Mouse (Mus musculus) intestine, embryonic 15.5 days (tissue): ENCODE data around the gene Spata16. TPM values are rescaled to one million over a fixed set of nuclear protein-coding genes. Genes with fewer than 3 reads are reported as not detected.
A peak's percentile ranks its signal among the peaks of the same experiment; 100 is the strongest.
"Not testable (repeated sequence)": the region's sequence is repeated elsewhere in the genome, so short reads cannot be mapped to it uniquely, and the experiment has no call there.

ENCODE experiments used
- ATAC-seq: fragments of 200-750 bp; cut with Nextera tagmentation; 2 replicates; pipeline ENCODE4 v1.8.0; 2017; ENCODE audit warnings: moderate TSS enrichment, moderate library complexity
- H3K27ac ChIP-seq: fragments of 300-500 bp; sonication (generic); 2 replicates; pipeline ENCODE4 v1.5.1; 2015; ENCODE audit warnings: mild to moderate bottlenecking, inconsistent platforms
- H3K27me3 ChIP-seq: fragments of 300-500 bp; sonication (generic); replicated peaks from 2 replicates; pipeline ENCODE4 v1.6.1; 2015; ENCODE audit warnings: inconsistent platforms
- H3K36me3 ChIP-seq: fragments of 300-500 bp; sonication (generic); 2 replicates; pipeline ENCODE4 v1.6.1; 2015; ENCODE audit warnings: inconsistent platforms
- H3K4me1 ChIP-seq: fragments of 300-500 bp; sonication (generic); replicated peaks from 2 replicates; pipeline ENCODE4 v1.6.1; 2015; ENCODE audit warnings: inconsistent platforms
- H3K4me2 ChIP-seq: fragments of 300-500 bp; sonication (generic); replicated peaks from 2 replicates; pipeline ENCODE4 v1.6.1; 2015; ENCODE audit warnings: mild to moderate bottlenecking, inconsistent platforms
- H3K4me3 ChIP-seq: fragments of 300-500 bp; sonication (generic); replicated peaks from 2 replicates; pipeline ENCODE4 v1.5.1; 2015; ENCODE audit warnings: inconsistent platforms
- H3K9ac ChIP-seq: fragments of 300-500 bp; sonication (generic); 2 replicates; pipeline ENCODE4 v1.6.1; 2015; ENCODE audit warnings: inconsistent platforms
- H3K9me3 ChIP-seq: fragments of 300-500 bp; sonication (generic); 2 replicates; pipeline ENCODE4 v1.6.1; 2016; ENCODE audit warnings: inconsistent platforms
- WGBS: fragments of 180-500 bp; shearing (Covaris S2); methylation state at CpG from one replicate; pipeline ENCODE4 v1.1.7; 2015; 5-methylcytosine and 5-hydroxymethylcytosine counted together
- polyA plus RNA-seq: library from polyadenylated mRNA; unstranded; fragments of >200 nt; fragmentation: Nextera tagmentation; extraction: Ambion mirVana; gene quantifications from 2 replicates; pipeline ENCODE4 v1.2.1, GENCODE M21; 2015

The Spata16 gene
- polyA plus RNA-seq: not detected in 2 replicates

DNA sequence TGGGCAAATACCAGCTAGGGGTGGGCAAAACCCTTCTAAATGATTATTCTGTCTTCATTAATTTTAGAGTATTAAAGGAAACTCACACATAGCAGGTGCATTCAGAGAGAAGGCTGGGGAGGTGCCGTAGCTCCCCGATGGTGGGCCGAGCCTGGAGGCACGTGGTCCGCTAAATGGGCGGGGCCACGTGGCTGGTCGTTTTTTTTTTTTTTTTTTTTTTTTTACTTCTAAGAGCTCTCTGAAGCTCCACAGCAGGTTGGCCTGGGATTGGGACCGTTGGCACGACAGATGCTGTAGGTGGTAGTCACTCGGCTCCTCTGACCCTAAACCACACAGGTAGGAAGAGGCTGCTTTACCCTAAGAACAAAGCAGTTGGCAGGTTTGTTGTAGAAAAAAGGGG, at the start of gene Spata16:
Gene Spata16 (plus strand): TSS at position 219 of the 400 bp plus-strand sequence.
- WGBS: 77% methylated on average over 11 of the region's 11 CpGs
- no peak within 1 kb of the TSS for H3K27ac ChIP-seq
- no peaks in the 10 kb centered on the region for H3K36me3 ChIP-seq
- H3K4me2 ChIP-seq: no peak within 1 kb of the TSS
- H3K9ac ChIP-seq: no peak within 1 kb of the TSS
- no peak within 1 kb of the TSS for H3K4me3 ChIP-seq
- no peaks in the 10 kb centered on the region for H3K9me3 ChIP-seq
- no peaks in the 10 kb centered on the region for H3K4me1 ChIP-seq
- no peaks in the 10 kb centered on the region for H3K27me3 ChIP-seq
- no peak for ATAC-seq

DNA sequence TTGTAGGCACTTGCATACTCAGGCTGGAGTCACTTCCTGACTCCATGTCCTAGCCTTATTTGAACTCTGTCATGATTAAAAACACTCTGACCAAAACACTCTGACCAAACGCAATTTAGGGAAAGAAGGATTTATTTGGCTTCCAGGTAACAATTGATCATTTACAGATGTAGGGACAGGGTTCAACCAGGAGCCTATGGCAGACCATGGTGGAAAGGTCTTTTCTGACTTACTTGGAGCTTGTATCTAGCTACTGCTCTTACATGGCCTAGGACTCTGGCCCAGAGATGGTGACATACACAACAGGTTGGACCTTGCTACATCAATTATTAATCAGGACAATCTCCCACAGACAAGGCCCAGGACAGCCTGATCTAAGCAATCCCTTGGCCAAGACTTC, 32.6 kb upstream of the Spata16 start:
- Histone ChIP-seq H3K27me3 (no peaks in the 10 kb centered on the region), H3K36me3 (no peaks in the 10 kb centered on the region), H3K9ac (no peak overlapping the region), H3K9me3 (no peaks in the 10 kb centered on the region), H3K27ac (no peak overlapping the region), H3K4me3 (no peak overlapping the region), H3K4me2 (no peak overlapping the region), H3K4me1 (no peaks in the 10 kb centered on the region)
- WGBS: 57% methylated on average over 1 of the region's 1 CpGs
- no peak for ATAC-seq

DNA sequence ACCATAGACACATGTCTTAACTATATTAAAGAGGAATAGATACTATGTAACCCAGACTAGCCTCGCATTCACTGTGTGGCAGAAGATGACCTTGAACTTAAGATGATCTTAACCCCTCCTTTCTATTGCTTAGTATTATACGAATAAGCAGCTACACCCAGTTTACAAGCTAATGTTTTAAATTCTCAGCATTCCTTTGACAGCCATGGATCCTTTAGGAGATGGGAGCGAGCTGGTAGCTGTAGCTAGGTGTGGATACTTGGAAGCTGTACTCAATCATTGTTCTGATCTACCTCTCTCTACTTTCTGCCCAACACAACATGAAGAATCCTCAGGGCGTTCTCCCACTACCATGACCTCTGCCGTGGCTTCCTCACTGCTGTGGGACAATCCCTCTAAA, 28.9 kb upstream of the Spata16 start:
- Histone ChIP-seq H3K36me3 (no peaks in the 10 kb centered on the region), H3K4me2 (no peak overlapping the region), H3K27ac (no peak overlapping the region), H3K9ac (no peak overlapping the region), H3K27me3 (no peaks in the 10 kb centered on the region), H3K4me3 (no peak overlapping the region), H3K9me3 (no peaks in the 10 kb centered on the region), H3K4me1 (no peaks in the 10 kb centered on the region)
- no peak for ATAC-seq
- 69% methylated on average over 5 of the region's 5 CpGs for WGBS

DNA sequence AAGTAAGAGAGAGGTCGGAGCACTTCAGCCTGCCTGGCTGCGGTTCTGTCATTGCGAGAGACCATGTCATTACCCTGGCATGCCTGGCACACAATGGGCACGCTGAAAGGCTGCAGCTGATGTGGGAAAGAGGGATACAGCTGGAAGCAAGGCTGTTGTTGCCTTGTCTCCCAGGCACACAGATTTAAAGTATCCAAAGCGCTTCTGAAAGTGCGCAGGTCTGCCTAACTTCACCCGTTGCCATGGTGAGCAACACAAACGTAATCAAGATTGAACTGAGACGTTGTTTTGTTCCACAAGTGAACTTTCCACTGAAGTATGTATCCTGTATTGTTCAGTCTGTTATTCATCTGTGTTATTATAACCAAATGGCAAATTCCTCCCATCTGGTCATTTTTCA, 1.8 kb downstream of the Spata16 start:
- WGBS: 69% methylated on average over 9 of the region's 9 CpGs
- H3K27ac ChIP-seq: no peak overlapping the region

DNA sequence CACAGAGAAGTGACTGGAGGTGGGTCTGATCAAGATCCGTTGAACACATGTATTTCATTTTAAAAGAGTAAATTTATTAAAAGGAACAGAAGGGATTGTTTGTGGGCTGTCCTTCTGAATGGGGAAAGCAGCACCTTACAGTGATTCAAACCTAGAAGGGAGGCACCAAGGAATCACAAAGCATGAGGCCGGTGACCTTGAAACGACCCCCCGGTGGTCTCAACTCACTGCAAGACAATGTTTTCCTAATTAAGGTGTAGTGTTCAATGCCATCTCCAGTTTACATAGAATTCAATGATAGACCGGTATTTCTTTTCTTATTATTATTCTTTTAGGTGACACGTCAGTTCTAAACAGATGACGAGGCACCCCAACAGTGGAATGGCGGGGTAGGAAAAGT, 2.4 kb downstream of the Spata16 start:
- Histone ChIP-seq H3K27me3 (no peaks in the 10 kb centered on the region), H3K4me2 (no peak overlapping the region), H3K4me1 (no peaks in the 10 kb centered on the region), H3K27ac (no peak overlapping the region), H3K4me3 (no peak overlapping the region), H3K36me3 (no peaks in the 10 kb centered on the region), H3K9me3 (no peaks in the 10 kb centered on the region), H3K9ac (no peak overlapping the region)
- WGBS: 87% methylated on average over 8 of the region's 8 CpGs
- no peak for ATAC-seq

More for the DNA sequence above, 1.8 kb downstream of the Spata16 start:
- H3K36me3 ChIP-seq: no peaks in the 10 kb centered on the region
- no peaks in the 10 kb centered on the region for H3K4me1 ChIP-seq
- no peaks in the 10 kb centered on the region for H3K9me3 ChIP-seq
- H3K27me3 ChIP-seq: no peaks in the 10 kb centered on the region
- no peak overlapping the region for H3K4me2 ChIP-seq
- no peak overlapping the region for H3K4me3 ChIP-seq
- ATAC-seq: no peak
- no peak overlapping the region for H3K9ac ChIP-seq

DNA sequence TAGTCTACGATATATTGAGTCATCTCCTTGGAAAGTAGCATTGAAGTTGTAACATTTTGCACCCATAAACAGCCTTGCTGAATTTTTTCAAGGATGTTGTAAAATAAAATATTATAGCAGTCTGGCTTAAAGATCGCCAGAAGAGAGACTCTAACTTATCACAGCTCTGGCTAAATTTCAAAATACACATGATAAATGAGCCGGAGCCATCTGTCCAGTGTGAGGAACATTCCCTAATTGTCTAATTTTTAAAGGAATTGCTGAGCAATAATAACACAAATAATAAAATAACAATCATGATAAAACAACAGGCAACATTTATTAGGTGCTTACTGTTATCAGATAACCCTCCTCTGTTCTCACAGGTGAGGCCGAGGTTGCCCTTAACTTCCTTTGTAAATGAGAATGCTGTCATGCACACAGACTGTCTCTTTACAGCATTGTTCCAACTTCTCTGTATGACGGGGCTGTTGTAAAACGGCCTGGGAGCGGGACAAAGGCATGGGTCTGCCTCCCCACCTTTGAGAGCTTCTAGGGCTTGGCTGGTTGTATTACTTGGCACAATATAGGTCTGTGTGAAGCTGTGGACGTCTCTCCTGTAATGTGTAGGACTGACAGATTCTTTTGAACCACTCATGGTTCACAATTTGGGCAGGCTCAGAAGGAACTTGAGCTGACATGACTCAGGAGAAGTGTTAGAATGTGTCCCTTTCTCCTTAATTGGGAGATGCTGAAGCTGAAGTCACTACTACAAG, 3.1 kb downstream of the Spata16 start:
- Histone ChIP-seq H3K9me3 (no peaks in the 10 kb centered on the region), H3K4me1 (no peaks in the 10 kb centered on the region), H3K36me3 (no peaks in the 10 kb centered on the region), H3K27me3 (no peaks in the 10 kb centered on the region), H3K9ac (no peak overlapping the region), H3K27ac (no peak overlapping the region), H3K4me2 (no peak overlapping the region), H3K4me3 (no peak overlapping the region)
- no peak for ATAC-seq
- WGBS: 60% methylated on average over 8 of the region's 8 CpGs

DNA sequence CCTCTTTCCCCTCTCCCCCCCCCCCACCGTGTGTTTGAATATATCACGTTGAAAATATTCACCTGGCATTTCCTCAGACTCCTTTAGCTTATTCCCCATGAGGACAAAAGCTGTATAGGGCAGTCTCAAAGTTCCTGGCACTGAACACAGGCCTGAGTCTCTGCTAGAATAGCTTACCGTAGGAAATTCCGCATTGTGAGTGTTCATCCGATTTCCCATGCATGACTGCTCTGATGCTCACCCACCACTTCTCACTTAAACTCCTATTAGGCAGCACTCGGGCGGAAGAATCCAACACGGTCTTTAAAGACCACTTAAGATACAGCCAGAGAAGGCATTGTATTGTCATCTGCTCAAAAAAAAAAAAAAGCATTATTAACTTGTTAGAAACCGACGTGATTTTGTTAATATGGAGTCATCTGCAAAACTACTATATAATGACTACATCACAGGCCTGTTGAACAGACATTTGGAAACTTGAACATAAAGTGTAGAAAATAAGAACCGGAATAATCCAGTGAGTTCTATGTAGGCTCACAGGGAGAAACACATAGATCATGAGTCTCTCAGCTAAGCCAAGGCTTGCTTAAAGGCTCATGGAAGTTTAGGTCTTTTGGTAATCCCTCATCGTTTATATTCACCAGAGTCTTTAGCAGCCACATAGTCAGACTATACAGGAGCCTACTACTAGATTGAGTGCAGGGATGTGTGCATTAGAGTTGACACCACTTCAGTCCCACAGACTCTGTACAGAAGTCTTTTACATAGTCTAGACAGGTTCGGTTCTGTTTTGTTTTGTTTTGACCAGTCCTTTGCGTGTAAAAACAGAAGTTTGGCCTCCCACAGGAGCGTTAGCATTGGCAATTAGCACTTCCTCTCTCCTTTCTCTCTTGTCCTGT, 4.2 kb downstream of the Spata16 start:
- Histone ChIP-seq H3K4me1 (no peaks in the 10 kb centered on the region), H3K27ac (no peak overlapping the region), H3K36me3 (no peaks in the 10 kb centered on the region), H3K9me3 (no peaks in the 10 kb centered on the region), H3K4me2 (no peak overlapping the region), H3K9ac (no peak overlapping the region), H3K4me3 (no peak overlapping the region), H3K27me3 (no peaks in the 10 kb centered on the region)
- WGBS: 77% methylated on average over 15 of the region's 15 CpGs
- ATAC-seq: no peak

DNA sequence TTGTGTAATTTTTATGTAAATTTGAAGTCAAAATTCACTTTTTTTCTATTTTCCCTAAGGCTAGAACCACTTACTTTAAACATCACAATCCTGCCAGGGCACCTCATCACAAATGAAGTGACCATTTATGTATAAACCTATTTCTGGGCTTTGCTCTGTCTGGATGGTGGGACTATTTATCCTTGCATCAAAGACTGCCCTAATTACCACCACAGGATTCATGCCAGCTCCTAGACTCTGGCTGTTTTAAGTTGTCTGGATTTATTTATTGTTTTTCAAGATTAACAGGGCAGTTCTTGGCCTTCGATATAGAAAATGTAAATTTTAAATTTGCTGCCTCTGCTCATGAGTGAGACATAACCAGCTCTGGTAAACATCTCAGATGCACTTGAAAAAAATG, 6.7 kb downstream of the Spata16 start:
- H3K4me1 ChIP-seq: no peaks in the 10 kb centered on the region
- WGBS: 70% methylated on average over 1 of the region's 1 CpGs
- H3K4me3 ChIP-seq: no peak overlapping the region
- no peak for ATAC-seq
- no peak overlapping the region for H3K4me2 ChIP-seq
- H3K27me3 ChIP-seq: no peaks in the 10 kb centered on the region
- H3K36me3 ChIP-seq: no peaks in the 10 kb centered on the region
- no peak overlapping the region for H3K27ac ChIP-seq
- no peaks in the 10 kb centered on the region for H3K9me3 ChIP-seq
- no peak overlapping the region for H3K9ac ChIP-seq

DNA sequence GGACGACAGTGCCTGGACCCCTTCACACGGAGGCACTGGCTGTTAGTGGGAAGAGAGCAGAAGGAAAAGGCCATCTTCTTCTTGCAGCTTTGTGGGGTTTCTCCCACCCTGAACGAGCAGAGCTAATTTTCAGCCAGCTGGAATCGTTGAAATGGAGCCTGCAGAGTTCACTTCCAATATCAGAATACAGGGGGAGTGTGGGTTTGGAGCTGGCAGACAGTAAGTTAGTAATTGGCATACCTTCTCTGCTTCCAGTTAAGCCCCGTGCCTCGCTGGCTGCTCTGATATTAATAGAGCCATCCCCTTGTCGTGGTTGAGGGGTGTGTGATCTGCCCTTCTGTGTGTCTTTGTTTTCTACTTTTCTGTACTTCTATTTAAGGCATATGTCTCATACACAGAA, 9.4 kb downstream of the Spata16 start:
- H3K27me3 ChIP-seq: no peaks in the 10 kb centered on the region
- no peaks in the 10 kb centered on the region for H3K9me3 ChIP-seq
- H3K4me2 ChIP-seq: no peak overlapping the region
- H3K36me3 ChIP-seq: no peaks in the 10 kb centered on the region
- WGBS: 77% methylated on average over 7 of the region's 7 CpGs
- H3K4me1 ChIP-seq: no peaks in the 10 kb centered on the region
- H3K27ac ChIP-seq: no peak overlapping the region
- ATAC-seq: no peak
- H3K9ac ChIP-seq: no peak overlapping the region
- no peak overlapping the region for H3K4me3 ChIP-seq

DNA sequence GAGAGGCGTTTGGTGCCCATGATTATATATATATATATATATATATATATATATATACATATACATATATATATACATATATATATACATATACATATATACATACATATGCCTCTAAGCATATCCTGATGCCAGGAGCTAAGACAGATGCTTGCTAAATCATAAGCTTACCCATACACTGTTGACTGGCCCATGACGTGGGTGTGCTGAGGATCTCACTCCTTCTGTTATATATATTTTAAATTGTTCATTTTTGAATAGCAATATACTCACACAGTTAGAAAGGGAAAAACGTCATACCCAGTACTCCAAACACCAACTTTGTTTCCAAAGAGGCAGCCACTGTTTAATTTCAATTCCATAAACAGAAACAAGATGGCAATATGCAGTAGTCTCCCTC, 48.4 kb downstream of the Spata16 start:
- no peaks in the 10 kb centered on the region for H3K9me3 ChIP-seq
- no peak overlapping the region for H3K4me2 ChIP-seq
- H3K36me3 ChIP-seq: no peaks in the 10 kb centered on the region
- no peaks in the 10 kb centered on the region for H3K27me3 ChIP-seq
- H3K9ac ChIP-seq: no peak overlapping the region
- WGBS: 75% methylated on average over 3 of the region's 3 CpGs
- no peaks in the 10 kb centered on the region for H3K4me1 ChIP-seq
- H3K4me3 ChIP-seq: no peak overlapping the region
- H3K27ac ChIP-seq: no peak overlapping the region
- no peak for ATAC-seq

DNA sequence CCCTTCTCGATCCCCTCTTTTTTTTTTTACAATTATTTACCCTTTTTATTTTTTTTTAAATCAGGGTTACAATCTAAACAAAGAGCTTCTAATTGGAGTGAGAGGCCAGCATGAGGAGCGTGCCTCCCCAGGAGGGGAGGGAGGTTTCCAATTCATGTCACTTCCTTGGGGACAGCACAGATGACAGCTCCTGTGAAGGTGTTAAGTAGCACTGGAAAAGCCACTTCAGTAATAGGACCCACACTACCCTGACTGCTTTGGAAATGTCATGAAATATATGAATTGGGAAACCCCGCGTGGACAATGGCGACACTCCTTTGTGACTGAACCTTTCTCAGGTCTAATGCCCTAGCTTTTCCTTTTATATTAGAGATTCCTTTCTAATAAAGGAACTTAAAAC, 72.1 kb downstream of the Spata16 start:
- H3K4me2 ChIP-seq, H3K9me3 ChIP-seq, H3K27ac ChIP-seq, H3K4me3 ChIP-seq, H3K27me3 ChIP-seq, H3K36me3 ChIP-seq, H3K4me1 ChIP-seq, ATAC-seq, H3K9ac ChIP-seq: not testable (repeated sequence)
- 71% methylated on average over 5 of the region's 5 CpGs for whole genome bisulfite sequencing

DNA sequence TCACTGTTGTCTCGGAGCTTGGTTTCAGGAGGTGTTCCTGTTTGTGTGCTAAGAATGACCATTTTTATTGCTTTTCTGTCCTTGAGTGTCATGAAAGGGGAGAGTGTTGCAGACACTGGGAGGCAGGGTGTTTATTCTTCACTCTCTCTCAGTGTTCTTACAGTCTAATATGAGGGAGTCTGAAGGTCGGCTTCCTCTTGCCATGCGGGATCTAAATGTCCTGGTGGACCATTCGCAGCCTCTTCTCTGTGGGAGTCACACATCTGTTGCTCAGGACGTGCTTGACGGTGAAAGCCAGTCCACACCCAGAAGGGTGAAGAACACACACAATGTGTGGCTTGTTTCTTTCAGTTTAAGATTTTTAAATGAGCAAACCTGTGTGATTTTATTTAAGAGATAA, 90.1 kb downstream of the Spata16 start:
- H3K27ac ChIP-seq: no peak overlapping the region
- no peaks in the 10 kb centered on the region for H3K9me3 ChIP-seq
- H3K4me3 ChIP-seq: no peak overlapping the region
- no peaks in the 10 kb centered on the region for H3K27me3 ChIP-seq
- no peaks in the 10 kb centered on the region for H3K4me1 ChIP-seq
- H3K36me3 ChIP-seq: no peaks in the 10 kb centered on the region
- H3K4me2 ChIP-seq: no peak overlapping the region
- WGBS: 39% methylated on average over 6 of the region's 6 CpGs
- ATAC-seq: peak; percentile 63; the same call in 1 of the 2 replicates
- H3K9ac ChIP-seq: no peak overlapping the region
